Mouse (Mus musculus): Measurements from ENCODE around the gene Prm1.
"Not testable (repeated sequence)": the region's sequence is repeated elsewhere in the genome, so short reads cannot be mapped to it uniquely, and the experiment has no call there.

The Prm1 gene

DNA sequence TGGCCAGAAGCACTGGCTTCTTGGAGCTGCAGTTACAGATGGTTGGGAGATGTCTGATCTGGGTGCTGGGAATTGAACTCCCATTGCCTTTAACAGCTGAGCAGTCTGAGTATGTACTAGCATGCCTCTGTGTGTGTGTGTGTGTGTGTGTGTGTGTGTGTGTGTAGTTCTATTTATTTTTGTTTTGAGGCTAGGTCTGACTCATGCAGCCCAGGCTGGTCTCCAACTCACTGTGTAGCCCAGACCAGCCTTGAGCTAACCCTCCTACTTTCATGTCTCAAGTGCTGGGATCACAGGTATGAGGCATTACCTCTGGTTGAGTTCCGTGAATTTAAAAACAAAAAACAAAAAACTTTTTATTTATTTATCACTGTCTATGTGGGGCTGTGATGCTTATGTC lies 18.9 kb upstream of the Prm1 start:
- DNase-seq (ENCODE audit: low spot score in 2 of 2) = peak; percentile 10 to 17

DNA sequence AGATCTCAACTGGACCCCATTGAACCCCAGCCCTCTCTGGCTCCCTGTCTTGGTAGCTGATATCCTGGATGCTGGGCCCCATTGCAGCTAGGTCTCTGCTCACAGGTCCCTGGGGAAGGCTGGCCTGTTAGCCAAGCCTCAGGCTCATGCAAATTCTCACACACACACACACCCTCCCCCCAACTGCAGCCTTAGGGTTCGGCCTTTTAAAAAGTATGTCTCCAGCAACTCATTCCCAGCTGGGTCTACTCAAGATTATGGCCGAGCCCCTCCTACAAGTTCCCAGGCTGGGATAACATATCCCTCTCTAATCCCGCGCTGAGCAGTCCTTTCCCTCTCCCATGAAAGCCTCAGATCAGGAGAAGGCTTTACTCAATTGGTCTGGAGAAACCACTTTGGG lies 15.7 kb upstream of the Prm1 start:
- no peak for DNase-seq (ENCODE audit: low spot score in 2 of 2)

DNA sequence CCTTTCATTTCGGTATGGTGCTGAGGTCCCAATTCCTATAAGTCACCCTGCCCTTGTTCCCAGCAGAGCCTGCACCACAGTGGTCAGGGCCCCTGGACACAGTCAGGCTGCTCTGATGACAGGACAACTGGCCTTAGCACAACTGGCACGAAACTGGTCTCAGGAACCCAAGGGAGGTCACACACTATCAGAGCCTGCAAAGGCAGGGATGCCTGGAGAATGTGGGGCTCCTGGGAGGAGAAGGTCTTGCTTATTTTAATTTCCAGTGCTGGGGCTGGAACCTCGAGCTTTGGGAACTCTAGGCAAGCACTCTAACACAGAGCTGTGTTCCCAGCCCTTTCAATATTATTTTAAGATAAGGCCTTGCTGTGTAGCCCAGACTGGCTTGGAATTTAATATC lies 14.3 kb upstream of the Prm1 start:
- DNase-seq (ENCODE audit: low spot score in 2 of 2) = no peak

DNA sequence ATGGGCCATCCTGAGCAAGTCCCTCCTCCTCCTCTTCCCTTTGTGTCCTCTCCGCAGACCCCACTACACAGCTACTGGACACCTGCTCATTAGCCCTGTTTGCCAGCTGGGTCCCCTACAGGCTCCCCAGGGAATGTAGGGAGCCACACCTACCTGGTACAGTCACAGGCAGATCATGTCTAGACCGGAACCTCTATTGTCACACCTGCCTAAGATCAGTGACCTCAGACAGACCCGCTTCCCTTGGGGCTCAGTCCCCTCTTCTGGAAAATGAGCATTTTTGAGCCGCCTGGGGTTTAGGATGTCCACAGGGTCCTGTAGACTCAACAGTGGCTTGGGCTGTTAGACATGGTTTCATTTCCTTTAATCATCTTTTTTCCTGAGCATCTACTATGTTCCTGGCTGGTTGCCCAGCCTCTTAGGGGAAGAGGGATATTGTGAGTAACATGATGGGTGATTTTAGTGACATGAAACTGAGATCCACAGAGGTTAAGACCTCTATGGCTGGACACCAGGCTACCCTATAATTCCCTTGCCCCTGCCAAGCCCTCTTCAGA lies 13.0 kb upstream of the Prm1 start:
- no peak for DNase-seq (ENCODE audit: low spot score in 2 of 2)

DNA sequence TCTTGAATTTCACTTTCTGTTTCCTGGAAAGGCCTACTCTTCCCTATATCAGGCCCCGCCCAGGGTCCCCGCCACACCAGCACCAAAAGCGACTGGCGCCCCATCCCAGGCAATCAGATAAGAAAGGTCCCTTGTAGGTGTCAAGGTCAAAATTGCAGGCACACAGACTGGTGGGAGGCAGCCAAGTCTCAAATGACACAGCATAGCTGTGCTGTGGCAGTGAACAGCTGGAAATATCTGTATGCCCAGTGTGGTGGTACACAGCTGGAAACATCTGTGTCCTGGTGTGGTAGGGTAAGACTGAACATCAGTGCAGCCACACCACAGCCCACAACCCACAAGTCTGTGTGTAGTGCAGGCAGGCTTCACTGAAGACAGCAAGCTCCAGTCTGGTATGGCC lies 9.2 kb upstream of the Prm1 start:
- DNase-seq (ENCODE audit: low spot score in 2 of 2) = no peak

DNA sequence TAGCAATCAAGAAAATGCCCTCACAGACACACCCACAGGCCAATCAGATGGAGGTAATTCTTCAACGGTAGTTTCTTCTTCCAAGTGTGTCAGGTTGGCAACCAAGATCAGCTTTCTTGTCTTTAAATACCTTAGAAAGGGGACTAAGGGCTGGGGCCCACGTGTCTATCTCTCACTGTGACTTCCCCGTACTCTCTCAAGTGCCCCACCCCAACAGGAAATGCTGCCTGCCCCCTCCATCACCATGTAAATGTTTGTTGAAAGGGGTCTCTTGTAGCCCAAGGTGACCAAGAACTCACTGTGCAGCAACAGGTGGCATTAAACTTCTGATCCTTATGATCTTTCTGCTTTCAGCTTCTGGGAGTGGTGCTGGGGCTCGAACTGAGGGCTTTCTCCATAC lies 8.1 kb upstream of the Prm1 start:
- no peak for DNase-seq (ENCODE audit: low spot score in 2 of 2)

DNA sequence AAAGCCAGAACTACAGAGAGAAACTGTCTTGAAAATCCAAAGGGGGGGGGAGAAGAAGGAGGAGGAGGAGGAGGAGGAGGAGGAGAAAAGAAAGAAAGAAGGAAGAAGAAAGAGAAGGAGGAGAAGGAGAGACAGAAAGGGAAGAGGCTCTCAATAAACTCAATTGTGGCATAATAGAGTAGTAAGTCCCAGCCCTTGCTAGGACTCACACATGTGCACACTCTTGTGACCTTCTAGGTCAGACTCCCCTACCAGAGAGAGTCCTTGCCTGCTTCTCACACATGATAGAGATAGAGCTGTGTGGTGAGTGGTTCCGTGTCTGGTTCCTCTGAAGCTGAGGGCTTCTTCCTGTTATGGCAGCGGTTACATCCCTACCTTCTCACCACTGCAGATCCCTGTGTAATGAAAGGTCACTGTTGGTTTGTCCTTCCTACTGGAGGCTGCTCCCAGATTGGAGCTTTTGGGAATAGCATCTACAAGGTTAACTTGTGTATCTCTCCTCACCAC lies 7.3 kb upstream of the Prm1 start, which contains the start of gene Gm11172:
Gene Gm11172, plus strand, starts transcription at position 51 of the 507 bp plus-strand sequence.
- no peak for DNase-seq (ENCODE audit: low spot score in 2 of 2)

DNA sequence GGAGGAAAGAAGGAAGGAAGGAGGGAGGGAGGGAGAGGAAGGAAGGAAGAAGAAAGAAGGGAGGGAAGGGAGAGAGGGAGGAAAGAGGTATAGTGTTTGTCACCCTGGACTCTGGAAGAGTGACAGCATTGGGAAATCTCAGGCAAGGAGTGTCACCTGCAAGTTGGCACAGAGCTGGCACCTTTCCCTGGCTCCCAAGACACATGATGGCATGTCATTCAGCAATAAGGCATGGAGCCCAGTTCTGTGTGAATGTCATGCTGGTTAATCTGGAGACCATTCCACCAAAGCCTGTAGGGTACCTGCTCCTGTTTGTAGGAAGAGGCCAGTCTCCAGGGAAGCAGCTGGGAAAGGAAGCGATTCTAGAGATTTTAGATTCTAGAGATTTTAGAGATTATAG lies 4.7 kb upstream of the Prm1 start:
- DNase-seq (ENCODE audit: low spot score in 2 of 2) = no peak

DNA sequence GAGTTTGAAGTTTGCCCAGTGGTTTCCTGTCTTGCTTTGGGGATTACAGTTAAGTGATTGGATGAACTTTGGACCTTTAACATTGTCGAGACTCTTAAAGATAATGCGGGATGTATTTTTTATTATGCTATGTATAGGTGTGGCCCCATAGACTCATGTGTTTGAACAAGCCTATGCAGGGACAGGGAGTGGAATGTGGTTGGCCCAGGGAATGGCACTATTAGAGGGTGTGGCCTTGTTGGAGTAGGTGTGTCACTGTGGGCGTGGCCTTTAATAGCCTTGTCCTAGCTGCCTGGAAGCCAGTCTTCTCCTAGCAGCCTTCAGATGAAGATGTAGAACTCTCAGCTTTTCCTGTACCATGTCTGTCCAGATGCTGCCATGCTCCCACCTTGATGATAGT lies 3.2 kb downstream of the Prm1 start:
- DNase-seq (ENCODE audit: low spot score in 2 of 2) = not testable (repeated sequence)

DNA sequence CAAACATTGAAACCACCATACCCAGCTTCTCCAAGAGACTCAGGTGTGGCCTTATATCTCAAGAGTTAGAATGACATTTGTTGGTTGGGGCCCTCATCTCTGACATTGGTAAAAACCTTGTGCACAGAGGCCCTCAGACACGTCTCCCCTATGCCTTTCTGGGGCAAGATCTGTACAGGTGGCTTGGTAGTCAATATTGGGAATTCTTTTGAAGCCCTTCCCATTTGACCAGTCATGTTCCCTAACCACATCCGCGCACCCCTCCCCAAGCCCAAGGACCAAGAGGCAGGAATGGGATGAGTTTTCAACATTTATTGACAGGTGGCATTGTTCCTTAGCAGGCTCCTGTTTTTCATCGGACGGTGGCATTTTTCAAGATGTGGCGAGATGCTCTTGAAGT lies 9.6 kb downstream of the Prm1 start, which contains the start of gene Prm2:
Gene Prm2, minus strand, starts transcription at position 101 of the 400 bp plus-strand sequence.
- no peak for DNase-seq (ENCODE audit: low spot score in 2 of 2)

DNA sequence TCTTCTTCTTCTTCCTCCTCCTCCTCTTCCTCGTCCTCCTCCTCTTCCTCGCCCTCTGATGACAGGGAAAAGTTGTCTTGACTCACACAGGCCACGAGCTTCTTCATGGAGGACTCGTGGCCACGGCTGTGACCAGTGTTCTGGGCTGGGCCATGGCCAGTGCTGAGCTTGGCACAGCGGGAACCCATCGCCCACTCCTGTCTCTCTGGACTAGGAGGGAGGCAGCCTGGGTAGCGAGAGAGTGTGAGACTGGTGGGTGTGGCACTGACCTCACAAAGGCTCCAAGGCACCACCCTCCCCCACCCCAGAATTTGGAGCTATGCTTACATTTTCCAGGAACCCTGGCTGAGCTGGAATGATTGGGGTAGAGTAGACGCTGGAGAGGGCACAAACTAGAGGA lies 14.9 kb downstream of the Prm1 start, which contains the start of gene Prm3:
Gene Prm3, minus strand, starts transcription at position 213 of the 400 bp plus-strand sequence.
- no peak for DNase-seq (ENCODE audit: low spot score in 2 of 2)

DNA sequence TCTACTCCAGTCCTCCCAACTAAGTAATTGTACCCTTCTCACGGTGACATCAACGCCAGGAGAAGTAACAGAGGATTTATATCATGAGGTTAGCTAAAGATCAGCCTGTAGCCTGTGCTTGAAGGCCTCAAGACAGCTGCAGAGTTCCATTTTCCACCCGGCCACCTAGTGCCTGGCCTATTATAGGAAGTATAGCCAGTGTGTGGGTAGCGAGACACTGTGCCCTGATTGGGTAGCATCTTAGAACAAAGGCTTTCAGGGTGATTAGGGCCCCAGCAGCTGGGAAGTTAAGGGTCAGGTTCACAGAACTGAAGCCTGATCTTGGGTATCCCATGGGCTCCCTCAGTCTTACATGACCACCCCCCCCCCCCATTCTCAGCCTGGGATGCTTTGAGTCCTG lies 16.8 kb downstream of the Prm1 start:
- DNase-seq (ENCODE audit: low spot score in 2 of 2) = no peak

DNA sequence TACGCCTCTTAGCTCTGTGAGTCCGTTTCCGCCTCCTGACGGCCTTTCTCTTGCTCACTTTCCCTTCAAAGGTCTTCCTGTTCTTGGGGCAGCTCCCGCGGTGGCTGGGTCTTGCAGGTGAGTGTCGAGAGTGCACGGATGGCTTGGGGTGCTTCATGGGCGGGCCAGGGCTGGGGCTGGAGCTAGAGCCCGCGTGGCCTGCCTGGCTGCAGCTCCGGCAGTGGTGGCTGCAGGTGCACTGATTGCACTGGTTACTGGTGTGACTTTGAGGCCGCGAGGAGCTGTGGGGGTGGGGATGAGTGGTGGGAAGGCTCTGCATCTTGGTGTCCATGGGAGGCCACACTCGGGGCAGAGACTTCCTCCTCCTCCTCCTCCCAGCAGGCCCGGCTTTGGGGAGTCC lies 17.4 kb downstream of the Prm1 start, which contains the start of gene Tnp2:
Gene Tnp2, minus strand, starts transcription at position 390 of the 400 bp plus-strand sequence.
- no peak for DNase-seq (ENCODE audit: low spot score in 2 of 2)

DNA sequence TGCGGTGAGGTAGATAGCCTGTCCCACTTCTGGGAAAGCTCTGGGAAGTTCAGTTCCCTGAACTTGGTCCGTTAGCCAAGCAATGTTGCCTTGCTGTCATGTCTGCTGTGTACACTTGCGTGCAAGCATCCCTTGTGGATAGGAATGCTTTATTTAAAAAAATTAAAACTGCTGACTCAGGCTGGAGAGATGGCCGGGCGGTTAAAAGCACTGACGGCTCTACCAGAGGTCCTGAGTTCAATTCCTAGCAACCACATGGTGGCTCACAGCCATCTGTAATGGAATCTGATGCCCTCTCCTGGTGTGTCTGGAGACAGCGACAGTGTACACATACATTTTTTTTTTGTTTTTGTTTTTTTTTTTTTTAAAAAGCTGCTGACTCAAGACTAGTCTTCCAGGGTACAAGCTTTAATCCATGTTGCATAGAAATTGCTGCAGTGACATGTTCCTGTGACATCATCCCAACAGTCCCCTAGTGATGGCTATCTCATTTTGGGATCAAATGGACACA lies 18.0 kb downstream of the Prm1 start:
- no peak for DNase-seq (ENCODE audit: low spot score in 2 of 2)

DNA sequence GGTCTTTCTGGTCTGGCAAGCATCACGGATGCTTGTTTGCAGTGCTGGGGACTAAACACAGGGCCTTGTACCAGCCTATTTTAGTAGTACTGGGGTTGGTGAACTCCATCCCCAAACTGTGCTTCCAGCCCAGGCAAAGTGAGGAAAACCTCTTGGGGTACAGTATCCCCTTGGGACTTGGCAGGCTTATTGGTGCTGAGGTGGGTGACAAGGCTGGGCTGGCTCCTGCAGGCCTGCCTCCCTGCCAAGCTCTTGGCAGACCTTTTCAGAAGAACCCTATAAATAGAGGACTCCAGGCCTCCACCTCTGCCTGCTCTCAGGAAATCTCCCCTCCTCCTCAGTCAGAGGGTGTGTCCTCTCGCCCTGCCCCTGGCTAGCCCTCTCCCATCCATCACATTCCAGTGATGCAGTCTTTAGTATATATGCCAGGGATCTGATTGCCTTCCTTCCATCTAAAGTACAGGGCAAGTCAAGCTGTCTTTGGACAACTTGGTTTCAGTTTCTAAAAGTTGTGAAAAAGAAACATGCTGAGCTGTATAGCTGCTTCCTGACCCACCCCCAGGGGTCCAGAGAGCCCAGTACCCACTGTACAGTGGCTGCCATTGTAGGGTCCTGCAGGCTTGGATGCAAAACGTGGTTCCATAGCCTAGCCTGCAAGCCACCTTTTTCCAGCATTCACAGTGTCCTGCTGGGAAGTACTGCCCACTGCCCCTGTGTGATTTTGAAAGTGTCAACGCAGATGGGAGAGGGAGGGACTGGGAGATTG lies 18.7 kb downstream of the Prm1 start:
- no peak for DNase-seq (ENCODE audit: low spot score in 2 of 2)

DNA sequence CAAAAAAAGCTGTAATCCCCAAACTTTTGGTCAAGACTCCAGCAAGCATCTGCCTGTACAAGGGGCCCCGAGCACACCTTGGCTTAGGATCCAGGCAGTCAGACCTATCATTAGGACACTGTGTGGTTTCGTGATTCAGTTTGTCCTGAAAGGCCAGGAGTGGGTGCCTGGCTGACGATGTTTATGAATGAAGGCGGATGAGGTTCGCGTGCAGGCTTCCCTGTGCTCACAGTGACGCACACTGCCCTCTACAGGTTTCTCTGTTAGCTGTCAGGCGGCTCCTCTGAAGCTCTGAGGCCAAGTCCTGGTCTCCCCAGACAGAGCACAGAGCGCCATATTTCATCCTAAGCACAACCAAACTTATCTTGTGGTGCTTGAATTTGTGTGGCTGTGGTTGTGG lies 19.4 kb downstream of the Prm1 start:
- DNase-seq (ENCODE audit: low spot score in 2 of 2) = peak; percentile 81

DNA sequence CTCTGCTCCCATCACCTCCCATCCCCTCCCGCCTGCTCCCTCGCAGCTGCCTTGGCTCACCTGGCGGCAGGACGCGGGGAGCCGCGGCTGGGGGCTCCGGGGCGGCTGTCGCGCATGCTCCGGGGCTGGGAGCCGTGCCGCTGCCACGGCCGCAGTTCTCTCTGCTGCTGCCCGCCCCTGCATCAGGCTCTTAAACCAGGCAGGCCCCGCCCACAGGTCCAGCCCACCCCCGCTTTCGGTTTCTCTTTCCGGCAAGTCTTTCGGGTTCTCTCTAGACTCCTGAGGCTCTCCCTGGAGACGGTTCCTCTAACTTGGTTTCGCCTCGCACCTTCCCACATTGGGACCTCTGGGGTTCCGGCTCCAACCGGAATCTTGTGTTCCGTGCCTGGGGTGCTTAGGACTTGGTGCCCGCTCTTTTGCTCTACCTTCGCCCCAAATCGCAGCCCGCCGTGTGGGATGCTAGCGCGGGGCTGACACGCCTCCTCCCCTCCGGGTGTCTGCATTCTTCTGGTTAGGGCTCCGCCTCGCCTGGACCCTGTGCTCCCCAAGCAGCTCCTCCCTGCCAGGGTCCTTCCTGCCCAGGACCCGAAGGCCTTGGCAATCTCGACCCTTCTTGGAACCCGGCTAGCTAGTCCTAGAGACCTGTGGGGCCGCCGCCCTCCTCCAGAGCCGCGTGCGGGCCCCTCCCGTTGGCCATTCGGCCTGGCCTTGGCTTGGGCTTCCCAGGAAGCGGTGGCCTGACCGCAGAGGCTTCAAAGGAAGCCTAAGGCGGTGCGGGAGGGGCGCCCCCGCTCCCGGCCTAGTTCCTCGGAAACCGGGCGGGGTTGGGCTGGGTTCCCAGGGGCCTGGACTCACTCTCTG lies 20.0 kb downstream of the Prm1 start, which contains the start of gene Socs1:
Gene Socs1, minus strand, starts transcription at position 166 of the 861 bp plus-strand sequence.
- peak; percentile 71 to 77 for DNase-seq (ENCODE audit: low spot score in 2 of 2)

DNA sequence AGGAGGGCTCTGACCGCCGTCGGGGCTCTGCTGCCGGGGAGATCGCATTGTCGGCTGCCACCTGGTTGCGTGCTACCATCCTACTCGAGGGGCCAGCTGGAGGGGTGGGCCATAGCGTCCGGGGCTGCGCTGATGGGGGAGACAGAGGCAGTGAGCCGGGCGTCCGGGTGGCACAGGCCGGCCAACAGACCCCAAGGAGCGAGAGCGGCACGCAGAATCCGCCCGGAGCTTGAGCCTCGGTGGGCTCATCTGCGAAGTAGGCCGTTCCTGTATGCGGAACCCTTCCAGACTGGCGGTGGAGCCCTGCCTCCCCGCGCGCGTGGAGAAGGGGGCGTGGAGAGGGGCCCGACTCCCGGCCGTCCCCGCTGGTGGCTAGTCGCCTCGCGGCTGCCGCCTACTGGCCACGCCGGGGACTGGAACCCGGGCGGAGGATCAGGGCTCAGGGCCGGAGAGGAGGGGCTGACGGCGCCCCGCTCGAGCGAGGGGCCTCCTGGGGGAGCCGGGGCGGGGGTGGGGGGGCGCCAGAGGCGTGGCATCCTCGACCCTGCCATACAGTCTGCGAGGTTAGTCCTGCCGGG lies 20.8 kb downstream of the Prm1 start:
- DNase-seq (ENCODE audit: low spot score in 2 of 2) = peak; percentile 81 to 85

DNA sequence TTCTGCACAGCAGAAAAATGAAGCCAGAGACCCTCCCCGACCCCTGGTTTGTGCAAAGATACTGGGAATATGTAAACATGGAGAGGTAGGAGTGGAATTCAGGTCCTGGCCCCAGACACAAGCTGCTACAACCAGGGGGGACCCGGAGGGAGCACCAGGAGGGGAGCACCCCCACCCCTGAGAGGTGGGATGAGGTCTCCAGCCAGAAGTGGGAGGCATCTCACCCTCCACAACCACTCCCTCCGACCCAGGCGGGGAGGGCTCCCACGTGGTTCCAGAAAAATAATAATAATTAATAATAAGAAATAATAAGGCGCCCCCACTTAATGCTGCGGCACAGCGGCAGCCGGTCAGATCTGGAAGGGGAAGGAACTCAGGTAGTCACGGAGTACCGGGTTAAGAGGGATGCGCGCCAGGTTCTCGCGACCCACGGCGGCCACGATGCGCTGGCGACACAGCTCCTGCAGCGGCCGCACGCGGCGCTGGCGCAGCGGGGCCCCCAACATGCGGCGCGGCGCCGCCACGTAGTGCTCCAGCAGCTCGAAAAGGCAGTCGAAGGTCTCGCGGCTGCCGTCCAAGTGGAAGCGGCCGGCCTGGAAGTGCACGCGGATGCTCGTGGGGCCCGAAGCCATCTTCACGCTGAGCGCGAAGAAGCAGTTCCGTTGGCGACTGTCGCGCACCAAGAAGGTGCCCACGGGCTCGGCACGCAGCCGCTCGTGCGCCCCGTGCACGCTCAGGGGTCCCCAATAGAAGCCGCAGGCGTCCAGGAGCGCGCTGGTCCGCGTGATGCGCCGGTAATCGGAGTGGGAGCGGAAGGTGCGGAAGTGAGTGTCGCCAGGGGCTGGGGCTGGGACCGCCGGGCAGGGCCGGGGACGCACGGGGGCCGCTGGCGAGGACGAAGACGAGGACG lies 21.5 kb downstream of the Prm1 start:
- DNase-seq (ENCODE audit: low spot score in 2 of 2) = peak in 1 of 2 experiments; percentile 33

DNA sequence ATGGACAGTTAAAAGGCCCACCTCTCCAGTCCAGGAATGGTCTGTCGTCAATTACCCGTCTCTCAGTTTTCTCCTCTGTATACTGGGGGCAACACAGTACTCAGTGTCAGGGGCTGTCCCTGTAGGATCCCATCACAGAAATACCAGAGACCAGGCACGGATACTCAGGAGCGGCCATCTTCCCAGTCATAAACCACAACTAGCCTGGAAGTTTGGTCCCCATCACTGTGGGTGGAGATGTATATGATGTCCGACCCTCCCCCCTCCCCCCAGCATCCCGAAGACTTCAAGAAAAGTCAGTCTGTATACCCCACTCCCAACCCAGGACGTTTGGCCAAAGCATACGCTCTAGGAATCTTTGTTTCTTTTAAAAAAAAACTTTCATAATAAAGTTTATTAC lies 22.2 kb downstream of the Prm1 start:
- no peak for DNase-seq (ENCODE audit: low spot score in 2 of 2)

DNA sequence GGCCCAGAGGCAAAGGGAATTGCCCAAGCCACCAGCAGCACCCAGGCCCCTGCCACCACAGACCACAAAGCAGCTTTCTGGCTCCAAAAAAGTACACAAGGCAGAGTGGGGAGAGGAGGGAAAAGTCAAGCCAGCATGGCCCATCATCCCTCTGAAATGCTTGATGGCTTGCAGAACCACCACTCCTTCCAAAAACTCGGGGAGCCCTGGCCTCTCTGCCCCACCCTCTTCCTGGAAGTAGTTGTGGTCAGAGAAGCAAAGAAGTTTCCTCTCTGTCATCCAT lies 22.5 kb downstream of the Prm1 start:
- no peak for DNase-seq (ENCODE audit: low spot score in 2 of 2)

Measured in right cerebral cortex, adult 2 months (tissue).